Mouse (Mus musculus) erythroid progenitor cell, adult 5-6 weeks (primary cell): ENCODE data around the gene Gm9817. TPM values are rescaled to one million over a fixed set of nuclear protein-coding genes. Genes with fewer than 3 reads are reported as not detected.

Experiments used
- ATAC-seq: replicated peaks from 2 replicates; pipeline ENCODE4 v1.8.0; 2016; ENCODE audit warnings: moderate number of reproducible peaks, mild to moderate bottlenecking, moderate TSS enrichment, inconsistent platforms; ENCODE audit not compliant: poor library complexity, low FRiP score, severe bottlenecking
- total RNA-seq, 2 experiments: library from RNA; stranded (forward) in 1 of 2; stranded (reverse) in 1 of 2; fragments of 150-400 nt in 1 of 2; fragments of 186-747, 209-891 nt in 1 of 2; gene quantifications; 2 replicates each; pipeline versions ENCODE4 v1.2.3 to v1.2.4; 2015 to 2017; ENCODE audit warnings: low replicate concordance in 2 of 2

The Gm9817 gene
- total RNA-seq, 2 experiments from 2014 or later = not detected

- no peak for ATAC-seq
These were observed 5.2 kb downstream of the Gm9817 start for GRCm38 (mm10) chr13:45083696-45084095.

DNA sequence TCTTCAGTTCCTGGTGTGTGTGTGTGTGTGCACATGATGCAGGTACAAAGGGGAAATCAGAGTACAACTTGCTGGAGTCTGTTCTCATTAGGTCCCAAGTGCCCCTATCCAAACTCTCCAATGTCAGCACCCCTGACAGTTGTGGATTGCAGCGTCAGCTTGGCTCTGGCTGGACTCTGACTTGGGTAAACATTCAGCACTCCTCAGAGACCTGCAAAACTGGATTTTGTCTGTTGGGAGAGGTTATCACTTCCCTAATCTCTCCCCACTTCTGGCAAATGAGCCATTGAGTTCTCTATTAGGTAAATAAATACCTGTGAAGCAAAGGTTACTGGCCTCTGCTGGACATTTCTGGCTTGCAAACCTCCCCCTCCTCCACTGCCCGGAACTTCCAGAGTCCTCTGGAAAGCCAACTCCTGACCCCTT, 10.3 kb downstream of the Gm9817 start:
- no peak for ATAC-seq

GRCm38 (mm10) chr13:45089846-45090245, 11.4 kb downstream of the Gm9817 start:
- ATAC-seq = no peak

DNA sequence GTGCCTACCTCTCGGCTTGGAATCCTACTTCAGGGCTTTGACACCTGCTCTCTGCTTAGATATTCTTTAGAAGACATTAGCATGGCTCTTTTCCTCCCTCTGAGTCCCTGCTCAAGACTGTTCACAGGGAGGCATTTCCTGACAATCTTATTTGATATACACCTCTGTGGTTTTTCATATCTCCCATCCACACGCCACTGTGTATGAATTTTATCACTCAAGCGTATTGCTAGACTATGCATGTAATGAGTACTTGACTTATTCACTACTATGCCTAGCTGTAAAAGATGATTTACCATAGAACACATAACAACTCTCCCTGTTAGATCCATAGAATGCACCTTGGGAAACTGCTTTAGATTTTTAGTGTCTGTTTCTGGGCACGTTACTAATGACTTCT, 14.3 kb downstream of the Gm9817 start:
- no peak for ATAC-seq

DNA sequence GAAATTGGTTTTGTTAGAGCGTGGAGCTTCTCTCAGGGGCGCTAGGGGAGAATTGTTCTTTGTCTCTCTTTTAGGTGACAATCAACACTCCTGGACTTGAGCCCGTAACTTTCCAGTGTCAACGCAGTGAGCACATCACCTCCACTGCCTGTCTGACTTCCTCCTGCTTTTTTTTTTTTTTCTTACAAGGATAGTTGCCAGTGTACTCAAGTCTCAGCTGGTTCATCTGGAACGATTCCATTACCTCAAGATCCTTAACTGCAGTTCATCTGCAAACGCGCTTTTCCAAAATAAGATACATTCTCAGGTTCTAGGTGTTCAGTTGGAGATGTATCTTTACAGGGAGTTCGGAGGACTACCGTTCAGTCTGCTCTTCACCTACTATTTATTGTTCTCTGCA, 16.5 kb downstream of the Gm9817 start:
- ATAC-seq = no peak

- ATAC-seq = no peak
These were observed 21.2 kb downstream of the Gm9817 start for GRCm38 (mm10) chr13:45099582-45100229.

DNA sequence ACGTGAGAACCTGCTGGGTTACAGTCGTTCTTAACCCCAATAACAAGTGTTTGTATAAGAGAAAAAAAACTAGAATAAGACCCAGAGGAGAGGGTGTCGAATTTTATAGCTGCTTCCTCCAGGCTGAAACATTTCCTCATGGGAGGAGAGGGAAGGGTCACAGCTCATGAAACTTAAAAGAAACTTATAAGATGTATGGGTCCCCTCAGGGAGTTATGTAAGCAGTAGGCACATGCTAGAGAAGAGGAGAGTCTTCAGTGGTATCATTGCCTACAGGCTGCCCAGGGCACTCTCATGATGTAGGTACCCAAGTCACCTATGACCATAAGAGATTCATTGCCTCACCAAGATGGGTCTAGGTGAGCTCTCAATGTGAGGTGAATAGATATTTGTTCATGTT, 28.0 kb downstream of the Gm9817 start:
- ATAC-seq = no peak

GRCm38 (mm10) chr13:45108851-45109390, 30.4 kb downstream of the Gm9817 start:
- no peak for ATAC-seq

- no peak for ATAC-seq
These were observed 39.9 kb downstream of the Gm9817 start for GRCm38 (mm10) chr13:45118375-45118774.

DNA sequence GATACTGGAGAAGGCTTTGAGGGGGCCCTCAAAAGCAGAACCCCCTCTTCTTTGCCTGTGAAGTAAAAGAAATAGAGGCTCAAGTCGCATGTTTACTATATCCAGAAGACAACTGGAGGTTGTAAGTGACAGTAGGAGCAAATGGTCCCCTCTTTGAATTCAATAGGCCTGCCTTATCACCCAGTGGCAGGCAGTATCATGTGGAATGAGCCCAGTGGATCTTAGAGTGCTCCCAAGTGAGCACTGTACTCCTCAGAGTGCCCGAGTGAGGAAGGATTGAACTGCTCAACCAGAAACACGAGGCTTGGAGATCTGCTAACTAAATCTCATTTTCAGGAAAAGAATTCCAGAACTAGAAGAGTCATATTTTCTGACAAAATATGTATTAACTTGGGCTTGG, 40.3 kb downstream of the Gm9817 start:
- no peak for ATAC-seq

Other genes with a start within 250 kb of the Gm9817 start
- gene Dtnbp1, start 76.5 kb upstream of the Gm9817 start, total RNA-seq (2015; ENCODE audit: low replicate concordance) = 31.7 and 34.4 TPM in 2 replicates
- 14.3 and 17.6 TPM in 2 replicates for gene Dtnbp1, start 76.5 kb upstream of the Gm9817 start, total RNA-seq (2017; ENCODE audit: low replicate concordance)